Mouse (Mus musculus): ENCODE results near the gene Slfn5.

DNA sequence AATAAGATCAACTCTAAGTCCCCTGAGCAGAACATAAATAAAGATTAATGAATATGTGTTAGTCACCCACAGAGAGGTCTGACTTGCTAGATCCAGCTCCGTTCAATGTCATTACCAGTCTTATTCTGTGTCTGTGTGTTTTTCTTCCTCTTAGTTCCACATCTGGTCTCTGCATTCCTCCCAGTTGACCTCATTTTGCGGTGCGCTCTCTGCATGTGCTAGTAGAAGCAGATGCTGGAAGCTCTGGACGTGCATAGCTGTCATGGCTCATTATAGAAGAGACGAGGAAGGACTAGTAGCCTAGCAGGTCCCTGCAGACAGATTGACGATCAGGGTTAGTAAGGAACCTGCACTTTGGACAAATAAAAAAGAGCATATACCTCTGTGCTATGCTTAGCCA, 7.8 kb upstream of the Slfn5 start:
- no peak for TF ChIP-seq POLR2A (IDR thresholded peaks at IDR 0.05; ENCODE audit: insufficient read depth, low read depth, low read length)
- TF ChIP-seq CTCF (IDR thresholded peaks at IDR 0.05; ENCODE audit: insufficient read depth, low read depth, low read length) = no peak
